Mouse (Mus musculus) ovary, adult 18-20 months (tissue): ENCODE measurements at regions not wholly inside any gene's neighbourhood (a gene's known extent, or its start where the extent isn't known, plus 50 kb on each side); places are given as distances from the start of the nearest gene placed in this dataset.
A peak's percentile ranks its signal among the peaks of the same experiment; 100 is the strongest.

Experiments used
- DNase-seq: peaks from one replicate; pipeline ENCODE4 v3.0.0; 2022; ENCODE audit warnings: low spot score, mixed read lengths

DNA sequence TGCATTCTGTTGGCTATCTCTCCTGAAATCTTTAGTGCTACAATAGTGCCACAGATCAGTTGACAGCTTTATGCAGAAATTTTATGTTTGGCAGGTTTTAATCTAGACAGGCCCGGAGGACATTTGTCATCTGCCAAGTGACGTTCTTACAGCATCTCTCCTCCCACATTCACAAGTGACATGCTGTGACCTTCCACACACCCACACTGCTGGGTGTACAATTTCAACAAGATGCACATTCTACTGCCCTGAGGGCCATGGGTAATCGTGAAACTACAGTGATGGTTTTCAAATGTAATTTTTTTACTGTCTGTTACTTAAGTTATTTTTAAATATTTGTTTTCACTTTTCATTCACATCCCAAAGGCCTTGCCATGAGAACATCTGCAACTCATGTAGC, 639.2 kb upstream of the Gm11114 start:
- no peak for DNase-seq

DNA sequence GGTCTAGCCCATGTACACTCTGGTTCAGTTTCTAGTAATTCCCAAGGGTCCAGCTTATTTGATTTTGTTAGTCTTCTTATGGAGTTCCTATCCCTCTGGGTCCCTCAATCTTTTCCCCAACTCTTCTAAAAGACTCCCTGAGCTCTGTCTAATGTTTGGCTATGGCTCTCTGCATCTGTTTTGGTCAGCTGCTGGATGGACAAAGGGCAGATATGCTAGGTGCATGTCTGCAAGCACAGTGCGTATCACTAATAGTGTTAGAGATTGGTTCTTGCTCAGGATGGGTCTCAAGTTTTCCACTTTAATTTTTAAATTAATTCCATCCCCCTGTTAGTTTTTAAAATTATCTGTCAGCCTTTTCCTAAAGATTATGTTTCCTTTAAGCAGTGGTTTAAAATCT, 634.2 kb upstream of the Gm11114 start:
- DNase-seq, result no peak

DNA sequence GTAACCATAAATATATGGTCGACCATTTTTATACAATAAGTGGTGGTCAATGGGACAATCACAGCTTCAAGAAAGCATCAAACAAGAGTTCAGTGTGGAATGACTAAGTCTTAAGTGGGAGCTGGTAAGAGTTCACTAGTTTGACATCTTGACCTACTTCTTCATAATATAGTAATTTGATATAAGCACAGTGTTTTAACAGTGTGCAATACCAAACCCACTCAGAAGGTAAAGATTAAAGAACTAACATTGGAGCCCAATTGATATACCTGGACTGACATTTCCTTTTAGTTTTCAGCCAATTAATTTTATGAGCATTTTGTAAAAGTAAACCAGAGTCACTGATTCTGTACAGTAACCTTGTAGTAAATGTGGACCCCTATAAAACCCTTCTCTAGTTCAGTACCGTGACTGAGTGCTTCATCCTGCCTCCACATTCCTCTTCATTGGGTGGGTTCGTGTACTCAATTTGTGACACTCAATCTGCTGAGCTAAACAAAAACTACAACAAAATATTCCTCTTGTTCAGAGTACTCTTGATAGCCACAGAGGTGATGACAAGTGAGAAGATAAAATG, 593.9 kb upstream of the Gm11114 start:
- DNase-seq, result no peak

- no peak for DNase-seq
Measured at GRCm38 (mm10) chr9:84719396-84719795, 593.2 kb upstream of the Gm11114 start.

DNA sequence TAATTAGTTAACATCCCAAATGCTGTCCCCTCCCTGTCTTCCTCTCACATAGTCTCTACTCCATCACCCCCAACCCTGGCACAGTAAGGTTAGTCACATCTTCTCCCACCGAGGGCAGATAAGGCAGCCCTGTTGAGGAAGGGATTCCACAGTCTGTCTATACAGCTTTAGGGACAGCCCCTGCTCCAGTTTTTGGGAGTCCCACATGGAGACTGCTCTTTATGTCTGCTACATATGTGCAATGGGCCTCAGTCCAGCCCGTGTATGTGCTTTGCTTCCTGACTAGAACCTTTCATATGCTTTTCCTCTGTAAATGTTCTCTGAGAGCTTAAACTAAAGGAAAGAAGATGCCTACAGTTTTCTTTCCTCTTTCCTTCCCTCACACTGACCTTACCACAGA, 592.1 kb upstream of the Gm11114 start:
- no peak for DNase-seq

DNA sequence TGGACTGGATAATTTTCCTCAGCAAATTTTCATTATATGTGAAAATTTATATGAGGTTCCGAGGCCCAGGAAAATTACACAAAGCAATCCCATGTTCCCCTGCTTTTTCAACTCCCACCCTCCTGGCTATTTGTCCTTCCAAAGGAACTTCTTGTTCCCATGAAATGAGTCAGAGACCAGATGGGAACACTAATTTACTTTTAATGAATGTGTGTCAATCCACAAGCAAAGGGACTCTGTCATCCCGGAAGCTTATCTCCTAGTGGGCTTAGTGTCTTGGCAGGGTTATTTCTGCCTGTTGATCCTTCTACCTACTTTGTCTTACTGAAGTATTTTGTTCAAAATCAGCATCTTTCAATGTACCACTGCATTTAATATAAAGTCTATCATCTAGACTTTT, 573.3 kb upstream of the Gm11114 start:
- DNase-seq, result no peak

DNA sequence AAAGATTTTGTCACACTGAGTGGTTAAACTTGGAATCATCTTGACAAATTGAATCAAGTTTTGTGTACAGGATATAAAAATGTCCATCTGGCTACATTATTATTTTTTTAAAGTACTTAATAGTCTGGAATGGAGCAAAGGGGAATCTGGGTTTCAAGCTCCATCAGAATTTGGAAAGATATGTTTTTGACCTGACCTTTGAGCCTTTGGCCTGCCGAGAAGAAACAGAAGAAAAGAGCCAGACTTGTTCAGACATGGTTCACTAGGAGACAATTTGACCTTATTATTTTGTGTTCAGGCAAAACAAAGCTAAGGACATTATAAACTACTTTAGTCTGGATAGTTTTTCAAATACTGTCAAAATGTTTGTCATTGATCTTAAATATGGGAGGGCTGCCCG, 572.2 kb upstream of the Gm11114 start:
- no peak for DNase-seq

- DNase-seq, result no peak
Measured at GRCm38 (mm10) chr9:84754332-84754731, 558.2 kb upstream of the Gm11114 start.

- no peak for DNase-seq
Measured at GRCm38 (mm10) chr9:84754828-84755227, 557.7 kb upstream of the Gm11114 start.

DNA sequence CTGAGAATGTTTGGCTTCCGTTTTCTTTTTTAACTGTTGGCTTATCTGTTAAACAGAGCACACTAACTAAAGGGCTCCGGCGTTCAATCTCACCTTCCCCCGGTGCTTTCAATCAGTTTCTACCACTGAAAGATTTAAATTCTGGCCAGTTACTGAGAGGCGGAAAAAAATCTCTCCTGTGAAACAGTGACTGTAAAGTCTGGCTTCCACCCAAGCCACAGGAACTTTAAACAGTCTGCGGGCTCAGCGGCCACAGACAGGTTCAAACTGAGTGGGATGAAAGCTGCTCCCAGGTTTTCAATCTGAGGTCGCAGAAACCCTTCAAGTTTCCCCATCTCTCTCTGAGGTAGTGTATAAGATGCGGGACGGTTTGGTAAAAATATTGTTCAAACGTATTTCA, 538.2 kb upstream of the Gm11114 start:
- DNase-seq, result peak; percentile 10

DNA sequence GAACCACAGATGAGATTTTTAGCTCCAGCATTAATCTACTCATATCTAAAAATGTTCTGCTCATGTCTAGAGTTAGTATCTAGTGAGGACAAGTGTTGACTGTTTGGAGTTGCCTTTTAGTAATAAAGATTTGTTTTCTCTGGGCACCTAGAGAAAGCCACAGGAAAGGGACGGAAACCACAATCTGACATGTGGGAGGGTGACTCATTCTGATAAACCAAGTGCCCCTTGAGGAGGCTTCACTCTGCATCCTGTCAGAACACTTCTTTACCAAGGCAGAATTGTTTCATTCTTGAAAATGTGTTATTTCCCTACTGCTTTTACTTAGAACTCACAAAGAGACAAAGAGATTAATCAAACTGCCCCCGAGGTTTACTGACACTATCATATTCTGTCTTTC, 537.4 kb upstream of the Gm11114 start:
- DNase-seq, result no peak

DNA sequence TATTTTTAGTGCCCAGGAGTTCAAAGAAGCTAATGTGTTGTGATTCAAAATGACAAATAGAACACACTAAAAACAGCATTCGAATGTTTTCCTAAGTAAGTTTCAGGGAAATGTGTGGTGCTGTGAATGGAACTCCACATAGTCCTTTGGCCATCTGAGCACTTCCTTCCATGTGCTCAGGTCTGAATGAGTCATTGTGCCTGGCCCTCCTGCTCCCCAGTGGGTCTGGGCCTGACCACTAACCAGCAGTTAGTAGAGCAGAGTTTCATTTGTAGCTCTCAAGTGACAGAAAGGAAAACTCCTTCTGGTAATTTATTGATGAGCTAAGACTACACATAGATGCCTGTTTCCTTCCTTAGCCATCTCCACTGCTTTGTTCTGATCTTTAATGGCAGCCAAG, 533.4 kb upstream of the Gm11114 start:
- no peak for DNase-seq

DNA sequence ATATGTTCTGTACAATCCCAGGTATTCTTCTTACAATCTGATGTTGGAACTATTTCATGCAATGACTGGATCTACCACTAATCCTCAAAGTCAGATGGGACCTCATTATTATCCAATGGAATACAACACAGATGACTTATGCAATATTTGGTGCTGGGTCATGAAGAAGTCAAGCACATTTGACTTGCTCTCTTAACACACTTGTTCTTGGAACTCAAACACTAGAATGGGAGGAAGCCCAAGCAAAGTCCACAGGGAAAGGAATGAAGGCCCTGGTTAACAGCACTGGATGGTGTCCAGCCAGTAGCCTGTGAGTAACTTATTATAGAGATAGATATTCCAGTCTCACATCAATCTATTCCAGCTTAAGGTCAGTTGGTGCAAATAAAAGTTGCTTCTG, 486.8 kb upstream of the Gm11114 start:
- DNase-seq, result no peak

DNA sequence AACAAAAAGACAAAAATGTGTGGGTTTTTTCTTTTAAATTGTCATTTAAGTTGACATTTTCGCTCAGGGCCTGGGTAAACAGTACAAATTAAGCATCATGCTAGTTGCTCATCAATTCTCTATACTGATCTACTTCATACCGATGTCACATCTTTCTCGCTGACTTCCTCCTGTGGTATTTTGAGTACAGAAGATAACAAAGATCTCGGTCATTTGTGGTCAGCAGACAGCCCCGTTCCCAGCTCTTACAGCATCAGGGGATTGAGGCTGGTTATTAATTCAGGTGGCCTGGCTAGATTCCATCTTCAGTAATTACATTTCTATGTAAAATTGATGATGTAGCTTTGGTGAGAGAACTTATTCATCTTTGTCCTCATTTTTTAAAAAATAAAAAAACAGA, 483.6 kb upstream of the Gm11114 start:
- no peak for DNase-seq

DNA sequence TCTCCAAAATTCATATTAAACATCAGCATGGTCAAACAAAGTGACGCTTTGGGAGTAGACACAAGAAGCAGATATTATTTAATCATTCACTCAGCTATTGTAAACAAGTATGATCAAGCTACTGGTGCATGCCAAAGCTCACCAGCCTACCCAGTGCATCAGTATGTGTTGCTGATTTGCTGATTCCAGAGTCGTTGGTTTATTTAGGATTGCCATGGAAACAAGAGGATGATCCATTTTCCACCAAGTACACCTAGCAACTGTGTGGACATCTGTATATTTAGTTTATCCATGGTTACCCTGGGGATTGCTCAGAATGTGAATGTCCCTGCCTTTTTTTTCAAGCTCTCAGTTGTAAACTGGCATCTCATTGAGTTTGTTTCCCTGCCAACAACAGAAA, 481.9 kb upstream of the Gm11114 start:
- no peak for DNase-seq

- DNase-seq, result no peak
Measured at GRCm38 (mm10) chr9:84837498-84837897, 475.1 kb upstream of the Gm11114 start.

- no peak for DNase-seq
Measured at GRCm38 (mm10) chr9:84844021-84844420, 468.6 kb upstream of the Gm11114 start.

- DNase-seq, result no peak
Measured at GRCm38 (mm10) chr9:84861600-84861999, 451.0 kb upstream of the Gm11114 start.

DNA sequence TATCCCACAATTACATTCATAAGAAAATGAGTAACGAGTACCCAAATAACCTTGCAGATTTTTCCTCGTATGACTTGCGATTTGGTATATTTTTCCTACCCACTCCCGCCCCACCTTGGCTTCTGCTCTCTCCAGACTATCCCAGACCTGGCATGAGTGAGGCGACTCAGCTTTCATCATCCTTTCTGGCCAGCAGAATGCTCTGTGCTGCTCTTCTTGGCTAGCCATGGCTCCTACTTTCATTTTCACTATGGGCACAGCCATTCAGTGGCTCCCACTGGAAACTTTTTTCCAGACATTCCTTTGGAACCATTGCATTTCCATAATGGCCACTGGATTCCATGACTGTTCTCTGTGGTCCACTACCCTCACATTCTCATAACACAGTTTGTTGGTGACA, 449.1 kb upstream of the Gm11114 start:
- DNase-seq, result no peak

- no peak for DNase-seq
Measured at GRCm38 (mm10) chr9:84894148-84894547, 418.4 kb upstream of the Gm11114 start.

DNA sequence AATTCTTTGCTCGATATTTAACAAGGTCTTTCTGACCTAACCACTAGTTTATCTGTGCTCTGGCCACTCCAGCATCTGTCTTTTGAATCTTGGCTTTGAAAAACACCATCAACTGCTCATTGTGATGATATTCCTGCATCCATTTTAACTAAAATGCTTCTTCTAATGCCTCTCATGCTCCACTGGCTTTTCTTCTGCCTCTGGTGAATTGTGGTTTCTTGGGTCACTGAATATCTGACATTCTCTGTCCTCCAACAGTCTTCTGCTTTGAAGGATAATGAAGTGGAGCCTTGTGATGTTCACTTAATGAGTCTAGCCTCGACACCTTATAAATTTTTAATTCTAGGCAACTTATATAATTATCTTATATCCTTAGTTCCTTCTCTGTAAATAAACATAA, 416.5 kb upstream of the Gm11114 start:
- no peak for DNase-seq

DNA sequence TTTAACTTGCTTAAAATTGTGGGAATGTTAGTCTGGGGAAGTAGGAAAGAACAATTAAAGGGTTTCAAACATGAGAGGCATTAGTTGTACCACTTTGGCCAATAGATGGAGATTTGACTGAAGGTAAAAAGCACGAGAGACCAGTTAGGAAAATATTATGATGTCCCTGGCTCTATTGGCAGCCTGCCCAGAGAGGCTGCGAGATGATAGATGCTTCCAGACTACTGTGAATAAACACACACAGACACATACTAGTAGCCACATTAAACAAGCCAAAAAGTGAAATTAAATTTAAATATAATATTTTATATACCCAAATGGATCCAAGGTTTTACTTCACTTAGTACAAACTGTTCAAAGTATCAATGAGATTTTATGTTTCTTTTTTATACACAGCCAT, 411.9 kb upstream of the Gm11114 start:
- peak; percentile 39 for DNase-seq

- DNase-seq, result no peak
Measured at GRCm38 (mm10) chr9:84906244-84906643, 406.3 kb upstream of the Gm11114 start.

- DNase-seq, result no peak
Measured at GRCm38 (mm10) chr9:84913321-84913720, 399.3 kb upstream of the Gm11114 start.

- no peak for DNase-seq
Measured at GRCm38 (mm10) chr9:84922306-84922705, 390.3 kb upstream of the Gm11114 start.
